Mouse (Mus musculus): Measurements from ENCODE around the gene Ppp1r13l. TPM values are rescaled to one million over a fixed set of nuclear protein-coding genes. Genes with fewer than 3 reads are reported as not detected.
A peak's percentile ranks its signal among the peaks of the same experiment; 100 is the strongest.

Ppp1r13l gene
- polyA plus RNA-seq, 1 experiment from 2014 or later, result 2.6 TPM

GRCm38 (mm10) chr7:19403731-19404296 lies 44.3 kb downstream of the Ppp1r13l start, which contains the start of gene Klc3:
Klc3 (minus strand) TSS chr7:19404104.
- H3K36me3 ChIP-seq, result no peaks in the 10 kb centered on the region
- 1% methylated on average over 61 of the region's 62 CpGs for WGBS
- peak within 1 kb of the TSS; percentile 47 for H3K9ac ChIP-seq (replicated peaks)
- no peak within 1 kb of the TSS for H3K27ac ChIP-seq (replicated peaks)
- peak within 1 kb of the TSS; percentile 94 for H3K4me2 ChIP-seq (replicated peaks)
- peaks cover 39% of the 10 kb centered on the region for H3K27me3 ChIP-seq
- ATAC-seq (replicated peaks), result no peak; the same call in 1 of the 2 replicates
- peak within 1 kb of the TSS; percentile 53 for H3K4me3 ChIP-seq
- no peaks in the 10 kb centered on the region for H3K9me3 ChIP-seq
- H3K4me1 ChIP-seq, result peaks cover 19% of the 10 kb centered on the region

GRCm38 (mm10) chr7:19404476-19404875 lies 44.9 kb downstream of the Ppp1r13l start, which contains the start of gene Ckm:
Ckm (plus strand) TSS chr7:19404776.
- no peak for ATAC-seq (replicated peaks)
- H3K9me3 ChIP-seq, result no peaks in the 10 kb centered on the region
- H3K27me3 ChIP-seq, result peaks cover 36% of the 10 kb centered on the region
- peak within 1 kb of the TSS; percentile 53 for H3K4me3 ChIP-seq
- no peaks in the 10 kb centered on the region for H3K36me3 ChIP-seq
- H3K27ac ChIP-seq (replicated peaks), result no peak within 1 kb of the TSS
- H3K4me1 ChIP-seq, result peaks cover 16% of the 10 kb centered on the region
- peak within 1 kb of the TSS; percentile 94 for H3K4me2 ChIP-seq (replicated peaks)
- 52% methylated on average over 7 of the region's 7 CpGs for WGBS
- H3K9ac ChIP-seq (replicated peaks), result peak within 1 kb of the TSS; percentile 47

GRCm38 (mm10) chr7:19405417-19405816 lies 45.9 kb downstream of the Ppp1r13l start:
- no peak overlapping the region for H3K4me3 ChIP-seq
- no peak overlapping the region for H3K9ac ChIP-seq (replicated peaks)
- no peak overlapping the region for H3K4me2 ChIP-seq (replicated peaks)
- no peak overlapping the region for H3K27ac ChIP-seq (replicated peaks)
- peaks cover 10% of the 10 kb centered on the region for H3K4me1 ChIP-seq
- H3K36me3 ChIP-seq, result no peaks in the 10 kb centered on the region
- H3K9me3 ChIP-seq, result no peaks in the 10 kb centered on the region
- peak; percentile 62; the same call in 1 of the 2 replicates for ATAC-seq (replicated peaks)
- 3% methylated on average over 19 of the region's 19 CpGs for WGBS
- peaks cover 36% of the 10 kb centered on the region for H3K27me3 ChIP-seq

GRCm38 (mm10) chr7:19409753-19410152 lies 50.2 kb downstream of the Ppp1r13l start:
- H3K4me3 ChIP-seq, result no peak overlapping the region
- 63% methylated on average over 6 of the region's 6 CpGs for WGBS
- H3K36me3 ChIP-seq, result no peaks in the 10 kb centered on the region
- no peak for ATAC-seq (replicated peaks)
- no peak overlapping the region for H3K27ac ChIP-seq (replicated peaks)
- no peak overlapping the region for H3K9ac ChIP-seq (replicated peaks)
- H3K27me3 ChIP-seq, result peaks cover 6% of the 10 kb centered on the region
- H3K4me1 ChIP-seq, result no peaks in the 10 kb centered on the region; the same call in 1 of the 2 replicates
- H3K9me3 ChIP-seq, result no peaks in the 10 kb centered on the region
- no peak overlapping the region for H3K4me2 ChIP-seq (replicated peaks)

- H3K27me3 ChIP-seq, result no peaks in the 10 kb centered on the region
- WGBS, result 81% methylated on average over 11 of the region's 11 CpGs
- no peaks in the 10 kb centered on the region for H3K36me3 ChIP-seq
- H3K9me3 ChIP-seq, result no peaks in the 10 kb centered on the region
- H3K4me3 ChIP-seq, result no peak overlapping the region
- ATAC-seq (replicated peaks), result no peak
- no peak overlapping the region for H3K4me2 ChIP-seq (replicated peaks)
- H3K9ac ChIP-seq (replicated peaks), result no peak overlapping the region
- no peaks in the 10 kb centered on the region for H3K4me1 ChIP-seq
- H3K27ac ChIP-seq (replicated peaks), result no peak overlapping the region
Observed at GRCm38 (mm10) chr7:19410766-19411344, 51.3 kb downstream of the Ppp1r13l start.

- Histone ChIP-seq H3K4me3 (no peak overlapping the region), H3K9ac (replicated peaks) (no peak overlapping the region), H3K4me1 (no peaks in the 10 kb centered on the region), H3K27me3 (no peaks in the 10 kb centered on the region), H3K4me2 (replicated peaks) (no peak overlapping the region), H3K9me3 (no peaks in the 10 kb centered on the region), H3K27ac (replicated peaks) (no peak overlapping the region), H3K36me3 (no peaks in the 10 kb centered on the region)
- 81% methylated on average over 5 of the region's 5 CpGs for WGBS
- ATAC-seq (replicated peaks), result no peak
Observed at GRCm38 (mm10) chr7:19411783-19412182, 52.2 kb downstream of the Ppp1r13l start.

GRCm38 (mm10) chr7:19413525-19413924 lies 54.0 kb downstream of the Ppp1r13l start:
- 84% methylated on average over 3 of the region's 3 CpGs for WGBS
- Histone ChIP-seq H3K4me3 (no peak overlapping the region), H3K27ac (replicated peaks) (no peak overlapping the region), H3K4me1 (no peaks in the 10 kb centered on the region), H3K36me3 (no peaks in the 10 kb centered on the region), H3K4me2 (replicated peaks) (no peak overlapping the region), H3K9ac (replicated peaks) (no peak overlapping the region), H3K9me3 (no peaks in the 10 kb centered on the region), H3K27me3 (0 out of 2 replicates have a peak, but pooled peaks cover 2% of the 10 kb centered on the region)
- ATAC-seq (replicated peaks), result no peak

- Histone ChIP-seq H3K27me3 (peaks cover 25% of the 10 kb centered on the region), H3K9me3 (no peaks in the 10 kb centered on the region), H3K4me3 (no peak overlapping the region), H3K4me2 (replicated peaks) (no peak overlapping the region), H3K27ac (replicated peaks) (no peak overlapping the region), H3K9ac (replicated peaks) (no peak overlapping the region), H3K4me1 (peaks cover 12% of the 10 kb centered on the region), H3K36me3 (no peaks in the 10 kb centered on the region)
- no peak for ATAC-seq (replicated peaks)
- WGBS, result 82% methylated on average over 15 of the region's 15 CpGs
Observed at GRCm38 (mm10) chr7:19416590-19416989, 57.0 kb downstream of the Ppp1r13l start.

GRCm38 (mm10) chr7:19420121-19420520 lies 60.6 kb downstream of the Ppp1r13l start:
- Histone ChIP-seq H3K4me1 (peaks cover 12% of the 10 kb centered on the region), H3K27me3 (peaks cover 25% of the 10 kb centered on the region), H3K9ac (replicated peaks) (no peak overlapping the region), H3K9me3 (no peaks in the 10 kb centered on the region), H3K4me3 (no peak overlapping the region), H3K27ac (replicated peaks) (no peak overlapping the region), H3K36me3 (peaks cover 1% of the 10 kb centered on the region), H3K4me2 (replicated peaks) (no peak overlapping the region)
- WGBS, result 7% methylated on average over 28 of the region's 28 CpGs
- ATAC-seq (replicated peaks), result no peak

- H3K27ac ChIP-seq (replicated peaks), result no peak overlapping the region
- H3K4me2 ChIP-seq (replicated peaks), result peak overlapping the region; percentile 89
- peak overlapping the region; percentile 48 for H3K4me3 ChIP-seq
- peak; percentile 97 for ATAC-seq (replicated peaks)
- H3K4me1 ChIP-seq, result peaks cover 12% of the 10 kb centered on the region
- no peaks in the 10 kb centered on the region for H3K9me3 ChIP-seq
- 12% methylated on average over 43 of the region's 43 CpGs for WGBS
- peaks cover 10% of the 10 kb centered on the region for H3K36me3 ChIP-seq
- peaks cover 25% of the 10 kb centered on the region for H3K27me3 ChIP-seq
- peak overlapping the region; percentile 41; the same call in 1 of the 2 replicates for H3K9ac ChIP-seq (replicated peaks)
Observed at GRCm38 (mm10) chr7:19420821-19421636, 61.5 kb downstream of the Ppp1r13l start.

- peaks cover 31% of the 10 kb centered on the region for H3K36me3 ChIP-seq
- no peak overlapping the region for H3K4me2 ChIP-seq (replicated peaks)
- no peak overlapping the region for H3K27ac ChIP-seq (replicated peaks)
- 84% methylated on average over 3 of the region's 3 CpGs for WGBS
- no peak for ATAC-seq (replicated peaks)
- peaks cover 23% of the 10 kb centered on the region for H3K27me3 ChIP-seq
- no peak overlapping the region for H3K4me3 ChIP-seq
- no peaks in the 10 kb centered on the region for H3K9me3 ChIP-seq
- peaks cover 12% of the 10 kb centered on the region for H3K4me1 ChIP-seq
- H3K9ac ChIP-seq (replicated peaks), result no peak overlapping the region
Observed at GRCm38 (mm10) chr7:19423083-19423482, 63.5 kb downstream of the Ppp1r13l start.

GRCm38 (mm10) chr7:19424051-19424450 lies 64.5 kb downstream of the Ppp1r13l start:
- H3K4me2 ChIP-seq (replicated peaks), result no peak overlapping the region
- peaks cover 19% of the 10 kb centered on the region for H3K27me3 ChIP-seq
- H3K9ac ChIP-seq (replicated peaks), result no peak overlapping the region
- H3K4me1 ChIP-seq, result peaks cover 12% of the 10 kb centered on the region
- H3K4me3 ChIP-seq, result no peak overlapping the region
- H3K9me3 ChIP-seq, result no peaks in the 10 kb centered on the region
- H3K27ac ChIP-seq (replicated peaks), result no peak overlapping the region
- no peak for ATAC-seq (replicated peaks)
- WGBS, result 68% methylated on average over 4 of the region's 4 CpGs
- H3K36me3 ChIP-seq, result peaks cover 41% of the 10 kb centered on the region
